Mouse (Mus musculus): ENCODE data around the gene Olfr366. TPM values are rescaled to one million over a fixed set of nuclear protein-coding genes. Genes with fewer than 3 reads are reported as not detected.
"Not testable (repeated sequence)": the region's sequence is repeated elsewhere in the genome, so short reads cannot be mapped to it uniquely, and the experiment has no call there.

The Olfr366 gene
- not detected for total RNA-seq (2021)
- long read RNA-seq, experiment 1: 0 reads
- long read RNA-seq, experiment 2: 0 reads

- no peak for DNase-seq (ENCODE audit: low spot score in 2 of 2)
Measured at GRCm38 (mm10) chr2:37211274-37211673, at the start of gene Olfr366. Gene Olfr366, plus strand, starts transcription at chr2:37211574.

GRCm38 (mm10) chr2:37187898-37188297 lies 23.5 kb upstream of the Olfr366 start, which contains the start of gene Olfr365:
Gene Olfr365, plus strand, starts transcription at chr2:37188198.
- DNase-seq (ENCODE audit: low spot score in 2 of 2): no peak

- DNase-seq (ENCODE audit: low spot score in 2 of 2): not testable (repeated sequence)
Measured at GRCm38 (mm10) chr2:37261781-37262180, 50.4 kb downstream of the Olfr366 start.

Other genes starting within 250 kb of the Olfr366 start
- gene Olfr357, start 217.7 kb upstream of the Olfr366 start, total RNA-seq (2021): not detected
- gene Olfr358, start 202.2 kb upstream of the Olfr366 start, total RNA-seq (2021): not detected
- gene Olfr360, start 145.8 kb upstream of the Olfr366 start, total RNA-seq (2021): not detected
- gene Olfr361, start 122.3 kb upstream of the Olfr366 start, total RNA-seq (2021): not detected
- gene Olfr362, start 93.7 kb upstream of the Olfr366 start, total RNA-seq (2021): not detected
- not detected for gene Olfr364-ps1, start 72.3 kb upstream of the Olfr366 start, total RNA-seq (2021)
- gene Olfr365, start 23.4 kb upstream of the Olfr366 start, total RNA-seq (2021): not detected
- gene Olfr368, start 114.9 kb downstream of the Olfr366 start, total RNA-seq (2021): not detected
- gene Pdcl, start 147.8 kb downstream of the Olfr366 start, total RNA-seq (2021): 10 to 100 TPM; 21.9 to 31.2 TPM
- 10 to 100 TPM; 74.6 to 81.6 TPM for gene Rc3h2, start 211.3 kb downstream of the Olfr366 start, total RNA-seq (2021)
- gene Zbtb26, start 231.6 kb downstream of the Olfr366 start, total RNA-seq (2021): 10 to 100 TPM; 11.0 to 11.7 TPM
- 10 to 100 TPM; 13.6 TPM for gene Zbtb6, start 231.6 kb downstream of the Olfr366 start, total RNA-seq (2021)
- gene Rabgap1, start 231.7 kb downstream of the Olfr366 start, total RNA-seq (2021): 10 to 100 TPM; 89.6 to 97.1 TPM